Mouse (Mus musculus) adrenal gland, adult 18-20 months (tissue): ENCODE results near the gene Spin2d. TPM values are rescaled to one million over a fixed set of nuclear protein-coding genes. Genes with fewer than 3 reads are reported as not detected.
"Not testable (repeated sequence)": the region's sequence is repeated elsewhere in the genome, so short reads cannot be mapped to it uniquely, and the experiment has no call there.

ENCODE experiments used
- DNase-seq, 2 experiments: peaks; one replicate each; pipeline ENCODE4 v3.0.0; 2021 to 2022; ENCODE audit warnings: low spot score in 2 of 2
- long read RNA-seq, 2 experiments: library from polyadenylated mRNA; stranded (forward); transcript quantifications; one replicate each; pipeline ENCODE4 v2.0.0; 2021
- total RNA-seq, 2 experiments: library from RNA; stranded (reverse); gene quantifications; 1 replicate in 1 of 2; 2 replicates in 1 of 2; pipeline ENCODE4 v1.2.3; 2021

Gene Spin2d
- not detected for total RNA-seq
- long read RNA-seq, experiment 1, result 0 reads
- long read RNA-seq, experiment 2, result 0 reads

- not testable (repeated sequence) for DNase-seq
Measured at GRCm38 (mm10) chrX:73176889-73177288, at the start of gene Spin2d. Spin2d (minus strand) TSS chrX:73176989.

DNA sequence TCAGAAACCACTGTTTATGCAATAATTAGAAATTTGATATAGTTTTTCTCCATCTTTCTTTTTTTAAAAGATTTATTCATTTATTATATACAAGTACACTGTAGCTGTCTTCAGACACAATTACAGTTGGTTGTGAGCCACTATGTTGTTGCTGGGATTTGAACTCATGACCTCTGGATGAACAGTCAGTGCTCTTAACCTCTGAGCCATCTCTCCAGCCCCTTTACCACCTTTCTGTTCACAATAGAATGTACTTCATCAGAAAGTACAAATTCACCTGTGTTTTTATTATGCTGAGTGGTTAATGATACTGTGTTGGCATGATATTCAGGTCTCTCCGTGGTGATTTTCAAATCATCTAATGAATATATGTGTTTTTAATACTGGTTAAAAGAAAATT is 48.6 kb upstream of the Spin2d start:
- DNase-seq, result no peak

- not testable (repeated sequence) for DNase-seq
Measured at GRCm38 (mm10) chrX:73213819-73214564, 37.2 kb upstream of the Spin2d start, which contains the start of gene Xlr4b. Xlr4b (plus strand) TSS chrX:73214333.

DNA sequence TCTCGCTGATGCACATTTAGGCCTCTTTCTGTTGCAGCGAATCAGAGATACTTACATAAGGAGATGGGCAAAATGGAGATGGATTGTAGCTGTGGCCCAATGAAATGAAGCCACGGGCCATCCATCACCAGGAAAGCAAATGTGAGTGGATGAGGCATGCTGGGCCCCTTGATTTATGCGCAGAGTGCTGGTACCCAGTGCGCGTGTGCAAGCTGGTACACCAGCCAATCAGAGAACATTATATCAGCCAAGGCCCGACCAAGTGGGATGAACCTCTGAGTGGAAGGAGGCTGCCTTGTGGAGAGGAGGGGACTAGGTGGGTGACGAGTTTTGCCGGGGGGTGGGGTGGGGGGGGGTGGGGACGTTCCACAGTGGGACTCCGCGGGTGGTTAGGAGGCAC is 15.1 kb upstream of the Spin2d start, which contains the start of gene Xlr3b:
Xlr3b (plus strand) TSS at position 274 of the 400 bp plus-strand sequence.
- DNase-seq, result not testable (repeated sequence)

- DNase-seq, result not testable (repeated sequence)
Measured at GRCm38 (mm10) chrX:73149350-73149749, 27.4 kb downstream of the Spin2d start, which contains the start of gene DXBay18. DXBay18 (minus strand) TSS chrX:73149450.

GRCm38 (mm10) chrX:73148496-73148895 is 28.3 kb downstream of the Spin2d start, which contains the start of gene Xlr5b:
Xlr5b (plus strand) TSS chrX:73148796.
- DNase-seq, result not testable (repeated sequence)

GRCm38 (mm10) chrX:73143218-73143618 is 33.6 kb downstream of the Spin2d start:
- DNase-seq, result not testable (repeated sequence)

Other genes with a start within 250 kb of the Spin2d start
- gene Zfp185, start 189.7 kb downstream of the Spin2d start, total RNA-seq, result 1 to 10 TPM; 2.5 to 2.9 TPM
- under 1 TPM; 0.16 to 0.17 TPM for gene Pnma5, start 139.9 kb downstream of the Spin2d start, total RNA-seq
- under 1 TPM; 0.19 to 0.20 TPM for gene Pnma3, start 112.2 kb downstream of the Spin2d start, total RNA-seq
- gene Xlr4a, start 94.5 kb downstream of the Spin2d start, total RNA-seq, result not detected
- gene Xlr3a, start 79.9 kb downstream of the Spin2d start, total RNA-seq, result 1 to 10 TPM in 1 of 2 experiments, under 1 TPM in 1; 0.76 to 1.6 TPM
- not detected for gene Gm14685, start 59.9 kb downstream of the Spin2d start, total RNA-seq
- not detected for gene Xlr5b, start 28.2 kb downstream of the Spin2d start, total RNA-seq
- not detected for gene DXBay18, start 27.5 kb downstream of the Spin2d start, total RNA-seq
- 10 to 100 TPM in 1 of 2 experiments, 1 to 10 TPM in 1; 5.5 to 15.4 TPM for gene Xlr3b, start 15.2 kb upstream of the Spin2d start, total RNA-seq
- 1 to 10 TPM; 1.3 to 2.0 TPM for gene Xlr4b, start 37.3 kb upstream of the Spin2d start, total RNA-seq
- 1 to 10 TPM; 6.7 to 9.8 TPM for gene F8a, start 51.3 kb upstream of the Spin2d start, total RNA-seq
- 1 to 10 TPM in 1 of 2 experiments, under 1 TPM in 1; 0.23 to 1.8 TPM for gene Xlr4c, start 66.1 kb upstream of the Spin2d start, total RNA-seq
- gene Xlr3c, start 88.4 kb upstream of the Spin2d start, total RNA-seq, result not detected
- gene Xlr5a, start 116.0 kb upstream of the Spin2d start, total RNA-seq, result under 1 TPM in 1 of 2 experiments, not detected in 1; 0.53 TPM
- not detected for gene Xlr5c, start 116.0 kb upstream of the Spin2d start, total RNA-seq
- gene Gm45015, start 159.9 kb upstream of the Spin2d start, total RNA-seq, result not detected
- 10 to 100 TPM; 16.0 to 17.7 TPM for gene Zfp275, start 165.6 kb upstream of the Spin2d start, total RNA-seq
- not detected for gene Gm18336, start 221.7 kb upstream of the Spin2d start, total RNA-seq
- under 1 TPM; 0.46 to 0.51 TPM for gene Zfp92, start 234.1 kb upstream of the Spin2d start, total RNA-seq